Mouse (Mus musculus) G1E (cell line): Measurements from ENCODE around the gene Yipf7. TPM values are rescaled to one million over a fixed set of nuclear protein-coding genes. Genes with fewer than 3 reads are reported as not detected.

Experiments used
- ATAC-seq: 2 replicates; pipeline ENCODE4 v1.8.0; 2016; ENCODE audit warnings: mild to moderate bottlenecking; ENCODE audit not compliant: insufficient number of reproducible peaks, poor library complexity, low FRiP score, severe bottlenecking; ENCODE audit errors: extremely low read depth
- DNase-seq: peaks from one replicate; pipeline ENCODE4 v3.0.0; 2012; ENCODE audit warnings: low spot score
- H3K27me3 ChIP-seq: 2 replicates; pipeline ENCODE4 v1.6.1; 2012; ENCODE audit warnings: mild to moderate bottlenecking, low read length, inconsistent platforms; ENCODE audit not compliant: insufficient read depth
- H3K36me3 ChIP-seq: replicated peaks from 2 replicates; pipeline ENCODE3; 2012; ENCODE audit warnings: mild to moderate bottlenecking, inconsistent platforms
- H3K4me1 ChIP-seq: 2 replicates; pipeline ENCODE4 v1.6.1; 2012; ENCODE audit warnings: low read depth, low read length, inconsistent platforms, mixed read lengths; ENCODE audit not compliant: insufficient read depth
- H3K4me3 ChIP-seq: 2 replicates; pipeline ENCODE4 v1.5.1; 2012; ENCODE audit warnings: low read depth, mild to moderate bottlenecking, inconsistent platforms, low read length, moderate library complexity, mixed read lengths
- H3K9me3 ChIP-seq: replicated peaks from 2 replicates; pipeline ENCODE4 v1.6.1; 2012; ENCODE audit warnings: inconsistent platforms
- CTCF ChIP-seq: IDR thresholded peaks from 2 replicates; pipeline ENCODE4 v1.5.1; 2012; ENCODE audit warnings: low read depth, low read length, inconsistent platforms, mixed read lengths
- GATA1 ChIP-seq: IDR thresholded peaks from 2 replicates; pipeline ENCODE4 v1.6.1; 2012; ENCODE audit warnings: borderline replicate concordance, low read length, inconsistent platforms, mixed read lengths
- GATA2 ChIP-seq: IDR thresholded peaks from 2 replicates; pipeline ENCODE4 v1.6.1; 2012; ENCODE audit warnings: low read depth, low read length, inconsistent platforms, borderline replicate concordance
- POLR2AphosphoS5 ChIP-seq: IDR thresholded peaks from 2 replicates; pipeline ENCODE4 v1.6.1; 2012; ENCODE audit warnings: low read depth, low read length, inconsistent platforms; ENCODE audit not compliant: insufficient replicate concordance
- TAL1 ChIP-seq: conservative IDR thresholded peaks from 2 replicates; pipeline ENCODE4 v1.6.1; 2012; ENCODE audit warnings: low read depth, low read length, inconsistent platforms, mixed read lengths
- polyA plus RNA-seq: library from polyadenylated mRNA; stranded (reverse); fragments of >175 nt; gene quantifications from 2 replicates; pipeline ENCODE4 v1.2.3, GENCODE M21; 2012
- total RNA-seq, 2 experiments: library from RNA; stranded (forward) in 1 of 2; stranded (reverse) in 1 of 2; fragments of 200-1000 nt in 1 of 2; fragments of >200 nt in 1 of 2; fragmentation: Nextera tagmentation in 1 of 2; gene quantifications; 2 replicates each; pipeline ENCODE4 v1.2.3; 2014 to 2017

The Yipf7 gene
- total RNA-seq (2014; fragmentation: Nextera tagmentation) (not detected in 2 replicates), total RNA-seq (2017) (0.29 TPM in 1 of 2 replicates, not detected in the other), polyA plus RNA-seq (not detected in 2 replicates)

DNA sequence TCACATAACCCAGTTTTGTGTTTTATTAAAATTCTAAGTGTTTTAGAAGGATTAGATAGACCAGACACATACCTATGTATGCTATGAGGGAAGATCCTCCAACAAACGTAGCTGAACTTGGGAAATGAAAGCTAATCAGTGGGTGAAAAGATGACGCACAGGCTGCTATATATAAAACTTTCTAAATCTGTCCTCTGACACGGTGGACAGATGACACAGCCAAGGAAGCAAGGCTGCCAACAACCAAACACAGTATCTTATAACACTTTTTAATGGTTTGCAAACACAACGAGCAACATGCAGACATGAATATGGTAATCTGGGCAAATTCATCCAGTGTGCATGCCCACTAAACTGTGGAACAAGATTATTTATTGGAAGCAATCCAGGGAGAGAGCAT is at the start of gene Yipf7:
Gene Yipf7, minus strand, starts transcription at position 160 of the 400 bp plus-strand sequence.
- TF ChIP-seq GATA1 (no peak), POLR2AphosphoS5 (no peak), GATA2 (no peak), TAL1 (no peak), CTCF (no peak)
- DNase-seq: no peak
- Histone ChIP-seq H3K36me3 (no peaks in the 10 kb centered on the region), H3K27me3 (no peaks in the 10 kb centered on the region), H3K4me1 (no peaks in the 10 kb centered on the region), H3K9me3 (no peaks in the 10 kb centered on the region), H3K4me3 (no peak within 1 kb of the TSS)
- no peak for ATAC-seq

DNA sequence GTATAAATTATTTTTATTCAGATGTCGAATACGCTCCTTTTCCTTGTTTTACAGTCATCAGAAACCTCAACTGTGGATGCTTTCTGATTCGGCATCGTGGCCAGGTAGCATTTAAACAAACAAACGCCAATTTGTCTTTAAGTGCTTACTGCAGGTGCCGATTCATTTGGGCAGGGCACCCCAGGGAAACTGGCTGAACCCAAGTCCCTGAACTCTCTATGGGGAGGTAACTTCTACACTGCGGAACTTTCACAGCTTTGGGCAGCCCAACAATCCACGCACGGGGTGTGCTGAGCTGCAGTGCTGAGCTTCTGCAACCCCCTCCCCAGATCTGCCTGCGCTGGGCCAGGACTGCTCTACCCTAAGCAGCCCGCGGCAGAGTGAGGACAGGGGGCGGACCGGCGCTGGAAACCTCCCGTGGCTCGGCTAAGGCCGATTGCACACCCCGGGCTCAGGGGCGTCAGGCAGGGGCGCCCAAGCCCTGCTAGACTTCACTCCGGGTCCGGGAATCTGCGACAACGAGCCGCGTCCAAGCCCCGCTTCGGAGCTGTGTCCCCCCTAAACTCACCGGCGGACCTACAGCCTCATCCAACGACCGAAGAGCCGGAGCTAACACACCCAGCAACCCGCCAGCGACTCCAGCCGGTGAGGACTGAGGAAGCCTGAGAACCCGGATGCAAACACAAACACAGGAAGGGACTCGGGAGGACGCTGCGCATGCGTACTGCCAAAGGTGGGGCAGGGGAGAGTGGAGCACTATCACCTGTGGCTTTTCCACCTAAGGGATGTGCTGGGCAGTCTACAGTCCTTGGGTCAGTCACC is 49.4 kb upstream of the Yipf7 start, which contains the start of gene Gnpda2:
Gene Gnpda2, minus strand, starts transcription at position 701 of the 822 bp plus-strand sequence.
- peaks cover 12% of the 10 kb centered on the region for H3K36me3 ChIP-seq
- DNase-seq: peak; percentile 82
- no peaks in the 10 kb centered on the region for H3K27me3 ChIP-seq
- peak; percentile 97 for ATAC-seq
- H3K9me3 ChIP-seq: no peaks in the 10 kb centered on the region
- H3K4me1 ChIP-seq: peaks cover 6% of the 10 kb centered on the region
- TF ChIP-seq CTCF (no peak), POLR2AphosphoS5 (no peak), GATA2 (no peak), TAL1 (no peak)
- H3K4me3 ChIP-seq: peak within 1 kb of the TSS; percentile 90

DNA sequence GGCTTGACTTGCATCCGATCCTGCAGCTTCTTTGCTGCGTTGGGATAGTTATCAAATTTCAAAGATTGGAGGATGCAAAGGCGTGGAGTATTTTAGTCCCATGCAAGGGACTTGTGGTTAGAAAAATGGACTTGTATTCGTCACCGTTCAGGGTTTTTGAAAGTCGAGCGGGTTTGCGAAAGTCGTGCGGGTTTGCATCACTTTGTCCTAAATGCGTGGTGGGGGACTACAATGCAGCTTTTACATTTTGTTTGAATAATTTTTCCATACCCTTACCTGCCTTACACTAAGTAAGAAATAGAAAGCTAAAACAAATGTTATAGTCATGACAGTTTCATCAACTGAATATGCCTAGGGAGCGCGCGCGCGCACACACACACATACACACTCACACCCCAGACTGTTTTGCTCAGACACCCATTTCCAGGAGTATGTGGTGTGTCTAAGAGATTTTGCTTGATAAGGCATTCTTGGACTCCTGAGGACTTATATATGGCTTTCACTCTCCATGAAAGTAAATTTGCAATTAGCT is 15.0 kb upstream of the Yipf7 start:
- peak overlapping the region; percentile 84 for H3K4me3 ChIP-seq
- DNase-seq (no peak), ATAC-seq (peak; percentile 29; the same call in 1 of the 2 replicates)
- H3K9me3 ChIP-seq: peaks cover 6% of the 10 kb centered on the region
- no peaks in the 10 kb centered on the region for H3K27me3 ChIP-seq
- H3K36me3 ChIP-seq: peaks cover 18% of the 10 kb centered on the region
- TF ChIP-seq CTCF (no peak), GATA1 (no peak), GATA2 (no peak), TAL1 (no peak), POLR2AphosphoS5 (no peak)
- H3K4me1 ChIP-seq: no peaks in the 10 kb centered on the region

DNA sequence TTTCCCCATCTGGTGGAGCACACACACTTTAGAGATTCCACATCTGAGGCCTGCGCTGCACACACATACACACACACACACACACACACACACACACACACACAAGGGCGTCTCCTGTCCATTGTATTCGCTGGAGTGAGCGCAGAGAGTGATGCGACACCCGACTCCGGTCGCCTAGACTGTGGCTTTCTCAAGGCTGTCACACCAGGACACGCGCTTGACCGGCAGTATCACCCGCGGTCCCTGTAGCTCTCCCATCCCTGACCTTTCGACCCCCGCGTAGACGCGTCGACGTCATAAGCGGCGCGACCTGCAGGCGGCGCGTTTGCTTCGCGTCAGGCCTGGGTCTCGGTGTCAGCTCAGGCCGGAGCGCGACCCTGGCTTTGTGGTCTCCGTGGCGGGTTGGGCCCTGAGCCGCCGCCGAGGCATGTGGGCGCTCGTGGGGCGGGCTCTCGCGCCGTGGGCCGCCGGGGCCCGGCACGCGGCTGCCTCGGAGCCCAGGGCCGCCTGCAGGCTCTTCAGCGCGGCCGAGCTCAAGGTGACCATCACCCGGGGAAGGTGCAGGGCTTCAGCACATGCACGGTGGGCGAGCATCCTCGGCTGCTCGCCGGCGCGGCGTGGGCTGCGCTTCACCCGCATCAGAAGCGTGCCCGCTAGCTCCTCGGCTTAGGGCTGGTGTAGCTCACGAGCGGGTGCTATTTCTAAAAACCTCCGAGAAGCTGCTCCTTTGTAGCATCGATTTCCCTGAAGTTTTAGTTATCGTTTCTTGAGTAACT is 14.4 kb upstream of the Yipf7 start, which contains the start of gene Guf1:
Gene Guf1, plus strand, starts transcription at position 296 of the 776 bp plus-strand sequence.
- DNase-seq: peak; percentile 17
- peak within 1 kb of the TSS; percentile 84 for H3K4me3 ChIP-seq
- H3K9me3 ChIP-seq: peaks cover 6% of the 10 kb centered on the region
- H3K4me1 ChIP-seq: no peaks in the 10 kb centered on the region
- peaks cover 16% of the 10 kb centered on the region for H3K36me3 ChIP-seq
- peak; percentile 74 for ATAC-seq
- H3K27me3 ChIP-seq: no peaks in the 10 kb centered on the region
- no peak for TF ChIP-seq GATA1
- TF ChIP-seq TAL1: no peak
- TF ChIP-seq CTCF: no peak
- TF ChIP-seq POLR2AphosphoS5: no peak
- TF ChIP-seq GATA2: no peak

DNA sequence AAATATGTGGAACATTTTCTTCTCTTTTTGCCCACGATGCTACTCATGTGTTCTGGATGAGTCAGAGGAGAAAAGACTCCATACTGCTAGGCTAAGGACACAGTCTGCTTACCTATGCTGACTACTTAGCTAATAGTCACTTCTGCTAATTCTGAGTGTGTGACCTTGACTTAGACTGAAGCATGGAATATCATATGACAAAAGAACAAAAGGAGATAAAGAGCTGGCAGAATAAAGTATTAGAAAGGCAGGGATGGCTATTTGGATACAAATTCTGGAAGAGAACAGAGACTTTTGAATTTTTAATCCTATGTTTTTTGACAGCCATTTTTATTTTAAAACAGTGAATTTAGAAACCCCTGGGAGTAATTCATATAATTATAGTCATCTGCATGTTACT is 768 bp downstream of the Yipf7 start:
- DNase-seq (no peak), ATAC-seq (no peak)
- H3K27me3 ChIP-seq: no peaks in the 10 kb centered on the region
- H3K9me3 ChIP-seq: no peaks in the 10 kb centered on the region
- no peak overlapping the region for H3K4me3 ChIP-seq
- no peaks in the 10 kb centered on the region for H3K36me3 ChIP-seq
- no peak for TF ChIP-seq GATA1
- TF ChIP-seq POLR2AphosphoS5: no peak
- no peak for TF ChIP-seq CTCF
- TF ChIP-seq TAL1: no peak
- TF ChIP-seq GATA2: no peak
- H3K4me1 ChIP-seq: no peaks in the 10 kb centered on the region

DNA sequence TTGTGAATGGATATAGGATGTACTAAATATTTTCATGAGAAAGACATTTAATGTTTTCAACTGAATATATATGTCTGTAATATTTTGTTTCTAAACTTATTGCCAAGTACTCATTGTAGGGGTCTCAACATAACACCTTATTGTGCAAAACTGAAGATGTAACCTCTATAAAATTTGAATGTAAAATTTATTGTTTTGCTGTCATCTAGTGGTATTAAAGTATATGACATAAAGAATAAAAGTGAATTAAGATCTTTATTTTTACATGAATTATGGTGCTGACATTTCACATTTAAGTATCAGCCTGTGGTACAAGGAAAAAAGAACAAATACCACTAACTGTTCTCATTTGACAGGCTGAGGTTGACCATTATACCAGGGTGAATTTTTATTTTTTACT is 18.5 kb downstream of the Yipf7 start:
- DNase-seq: no peak
- TF ChIP-seq GATA2 (no peak), TAL1 (no peak), CTCF (no peak), GATA1 (no peak), POLR2AphosphoS5 (no peak)

More for the DNA sequence above, 18.5 kb downstream of the Yipf7 start:
- no peaks in the 10 kb centered on the region for H3K9me3 ChIP-seq
- H3K36me3 ChIP-seq: no peaks in the 10 kb centered on the region
- no peaks in the 10 kb centered on the region for H3K4me1 ChIP-seq
- no peak for ATAC-seq
- no peak overlapping the region for H3K4me3 ChIP-seq
- no peaks in the 10 kb centered on the region for H3K27me3 ChIP-seq
